Mouse (Mus musculus): ENCODE measurements around the gene Cspg4. TPM values are rescaled to one million over a fixed set of nuclear protein-coding genes. Genes with fewer than 3 reads are reported as not detected.

Gene Cspg4
- polyA plus RNA-seq, 1 experiment from 2014 or later = 0.62 TPM

DNA sequence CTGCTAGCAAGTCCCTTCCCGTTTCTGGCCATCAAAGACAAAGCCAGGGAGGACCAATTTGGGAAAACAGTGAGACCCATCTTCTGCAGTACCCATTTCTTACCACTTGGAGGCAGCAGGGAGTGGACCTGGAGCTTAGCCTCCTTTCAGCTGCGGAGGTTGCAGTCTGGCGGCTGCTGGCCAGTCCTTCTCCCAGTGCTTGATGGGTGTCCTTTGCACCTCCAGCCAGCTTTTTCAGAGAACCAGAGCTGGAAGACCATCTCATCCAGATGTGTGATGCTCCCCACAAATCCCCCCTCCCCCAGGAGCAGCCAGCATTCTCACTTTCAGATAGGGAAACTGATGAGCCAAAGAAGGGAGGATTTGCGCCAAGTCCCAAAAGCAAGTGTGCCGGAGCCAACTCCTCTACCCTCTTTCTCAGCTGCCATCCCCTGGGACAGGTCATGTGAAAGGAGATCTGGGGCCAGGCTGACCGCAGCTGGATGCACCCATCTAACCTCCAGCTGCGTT lies 21.1 kb upstream of the Cspg4 start:
- Histone ChIP-seq H3K9me3 (replicated peaks) (no peaks in the 10 kb centered on the region), H3K36me3 (no peaks in the 10 kb centered on the region), H3K4me3 (no peak overlapping the region), H3K4me2 (no peak overlapping the region), H3K27ac (no peak overlapping the region), H3K27me3 (replicated peaks) (peaks cover 50% of the 10 kb centered on the region), H3K4me1 (no peaks in the 10 kb centered on the region), H3K9ac (no peak overlapping the region)
- no peak for ATAC-seq
- 32% methylated on average over 7 of the region's 7 CpGs for WGBS (ENCODE audit: insufficient replicate concordance)

DNA sequence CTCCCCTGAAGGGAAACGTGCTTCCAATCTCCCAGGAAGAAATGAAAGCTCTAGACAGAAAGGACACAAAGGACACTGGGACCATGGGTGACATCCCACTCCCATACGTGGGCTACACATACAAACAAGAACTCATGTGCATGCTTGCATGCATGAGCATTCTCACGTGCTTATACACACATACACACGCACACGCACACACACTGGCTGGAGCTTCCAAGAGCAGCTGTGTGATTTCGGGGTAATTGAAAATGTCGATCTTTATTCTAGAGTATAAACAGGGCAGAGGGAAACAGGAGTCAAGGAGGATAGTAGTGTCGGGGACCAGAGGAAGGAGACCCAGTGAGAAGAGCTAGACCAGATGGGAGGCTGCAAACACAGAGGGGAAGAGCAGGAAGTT lies 20.2 kb upstream of the Cspg4 start:
- Histone ChIP-seq H3K27ac (no peak overlapping the region), H3K9ac (no peak overlapping the region), H3K27me3 (replicated peaks) (peaks cover 43% of the 10 kb centered on the region), H3K4me3 (no peak overlapping the region), H3K4me1 (no peaks in the 10 kb centered on the region), H3K36me3 (no peaks in the 10 kb centered on the region), H3K9me3 (replicated peaks) (no peaks in the 10 kb centered on the region), H3K4me2 (no peak overlapping the region)
- 62% methylated on average over 8 of the region's 8 CpGs for WGBS (ENCODE audit: insufficient replicate concordance)
- ATAC-seq = no peak

DNA sequence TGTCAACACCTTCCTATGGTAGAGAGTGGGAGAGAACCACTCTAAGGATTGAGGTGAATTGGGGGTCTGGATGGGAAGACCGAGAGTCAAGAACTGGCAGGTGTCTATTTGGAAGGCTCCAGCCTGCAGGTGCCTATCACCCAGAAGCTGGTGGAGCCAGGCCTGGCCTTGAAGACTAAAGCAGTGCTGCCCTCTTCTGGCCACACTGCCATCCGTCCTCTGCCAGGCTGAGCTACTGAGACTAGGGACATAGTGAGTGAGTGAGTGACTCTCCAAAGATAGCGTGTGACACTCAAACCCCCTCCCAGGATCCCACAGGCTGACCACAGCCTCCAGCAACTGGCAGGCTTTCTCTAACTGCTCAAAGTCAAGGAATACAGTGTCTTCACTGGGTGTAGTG lies 17.3 kb upstream of the Cspg4 start:
- ATAC-seq = no peak
- 7% methylated on average over 3 of the region's 3 CpGs for WGBS (ENCODE audit: insufficient replicate concordance)
- H3K4me2 ChIP-seq = no peak overlapping the region
- H3K36me3 ChIP-seq = no peaks in the 10 kb centered on the region
- H3K27ac ChIP-seq = no peak overlapping the region
- H3K9ac ChIP-seq = no peak overlapping the region
- H3K4me3 ChIP-seq = no peak overlapping the region
- no peaks in the 10 kb centered on the region for H3K9me3 ChIP-seq (replicated peaks)
- H3K27me3 ChIP-seq (replicated peaks) = peaks cover 34% of the 10 kb centered on the region
- H3K4me1 ChIP-seq = no peaks in the 10 kb centered on the region

DNA sequence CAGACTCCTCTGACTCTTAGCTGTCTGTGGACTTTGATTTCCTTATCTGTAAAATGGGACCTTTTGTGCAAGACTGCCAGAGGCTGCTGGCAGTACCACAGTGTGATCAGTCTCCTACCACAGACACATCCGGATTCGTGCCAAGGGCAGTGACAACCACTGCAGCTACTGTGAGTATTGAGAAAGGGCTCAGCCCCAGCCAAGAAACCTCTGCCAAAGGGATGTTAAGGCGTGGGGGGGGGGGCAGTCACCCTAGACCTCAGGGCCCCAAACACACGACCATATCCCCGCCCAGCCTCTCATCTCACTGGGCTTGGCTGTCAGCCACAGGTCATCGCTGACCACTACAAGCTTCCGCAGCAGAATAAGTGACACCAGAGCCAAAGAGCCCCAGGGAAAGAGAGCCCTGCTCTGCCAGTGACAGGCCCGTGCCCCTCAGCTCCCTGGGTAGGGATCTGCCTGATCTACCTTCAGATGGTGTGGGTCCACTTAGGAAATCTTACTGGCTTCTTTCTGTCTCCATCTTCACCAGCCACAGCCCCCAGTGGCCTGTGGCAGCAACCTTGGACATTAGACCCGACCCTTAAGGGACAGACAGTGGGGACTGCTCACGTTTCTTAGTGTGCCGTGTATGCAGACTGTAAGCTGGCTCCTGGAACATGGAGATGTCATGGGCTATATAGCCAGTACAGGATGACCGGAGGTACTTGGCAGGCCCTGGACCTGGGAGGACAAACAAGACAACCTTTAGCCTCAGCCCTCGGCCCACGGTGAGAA lies 14.5 kb upstream of the Cspg4 start:
- Histone ChIP-seq H3K36me3 (no peaks in the 10 kb centered on the region), H3K4me3 (no peak overlapping the region), H3K27me3 (replicated peaks) (peaks cover 10% of the 10 kb centered on the region; the same call in 1 of the 2 replicates), H3K27ac (no peak overlapping the region), H3K4me1 (no peaks in the 10 kb centered on the region), H3K4me2 (no peak overlapping the region), H3K9ac (no peak overlapping the region), H3K9me3 (replicated peaks) (no peaks in the 10 kb centered on the region)
- WGBS (ENCODE audit: insufficient replicate concordance) = 56% methylated on average over 14 of the region's 14 CpGs
- ATAC-seq = no peak

DNA sequence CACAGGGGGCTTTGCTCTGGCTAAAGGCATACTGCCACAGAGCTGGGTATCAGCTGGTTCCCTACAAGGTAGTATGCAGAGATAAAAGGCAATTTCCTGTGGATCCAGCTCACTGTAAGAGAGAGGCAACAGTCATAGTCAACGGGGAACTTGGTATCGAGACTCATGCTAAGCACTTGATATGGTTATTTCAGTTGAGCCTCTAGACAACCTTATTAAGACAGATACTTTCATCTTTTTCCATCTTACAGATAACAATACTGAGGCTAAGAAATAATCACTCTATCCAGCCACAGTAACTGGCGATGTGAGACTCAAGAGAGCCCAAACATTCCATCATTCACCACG lies 14.0 kb upstream of the Cspg4 start:
- Histone ChIP-seq H3K4me3 (no peak overlapping the region), H3K4me2 (no peak overlapping the region), H3K36me3 (no peaks in the 10 kb centered on the region), H3K9me3 (replicated peaks) (no peaks in the 10 kb centered on the region), H3K27ac (no peak overlapping the region), H3K27me3 (replicated peaks) (peaks cover 7% of the 10 kb centered on the region; the same call in 1 of the 2 replicates), H3K9ac (no peak overlapping the region), H3K4me1 (no peaks in the 10 kb centered on the region)
- whole genome bisulfite sequencing (ENCODE audit: insufficient replicate concordance) = 47% methylated on average over 4 of the region's 4 CpGs
- ATAC-seq = no peak

DNA sequence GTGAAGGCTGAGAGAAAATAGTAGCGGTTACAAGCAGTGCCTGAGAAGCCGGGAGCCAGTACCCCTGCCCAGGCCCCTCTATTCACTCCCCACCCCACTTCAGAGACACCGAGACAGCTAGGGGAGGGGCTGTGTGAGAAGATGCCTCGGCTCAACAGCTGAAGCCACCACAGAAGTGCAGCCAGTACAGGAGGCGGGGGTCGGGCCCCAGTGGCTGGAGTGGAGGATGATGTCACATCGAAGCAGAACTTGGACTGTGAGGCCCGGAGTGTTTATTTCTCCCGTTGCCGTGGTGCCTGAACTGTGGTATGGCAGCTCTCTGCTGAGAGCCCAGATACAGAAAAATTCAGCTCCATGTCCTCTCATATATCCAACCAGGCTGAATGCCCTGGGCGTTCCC lies 13.1 kb upstream of the Cspg4 start:
- Histone ChIP-seq H3K9ac (no peak overlapping the region), H3K4me1 (peaks cover 3% of the 10 kb centered on the region; the same call in 1 of the 2 replicates), H3K9me3 (replicated peaks) (no peaks in the 10 kb centered on the region), H3K27me3 (replicated peaks) (no peaks in the 10 kb centered on the region), H3K27ac (no peak overlapping the region), H3K4me2 (no peak overlapping the region), H3K36me3 (no peaks in the 10 kb centered on the region), H3K4me3 (no peak overlapping the region)
- no peak for ATAC-seq
- 42% methylated on average over 11 of the region's 11 CpGs for WGBS (ENCODE audit: insufficient replicate concordance)

DNA sequence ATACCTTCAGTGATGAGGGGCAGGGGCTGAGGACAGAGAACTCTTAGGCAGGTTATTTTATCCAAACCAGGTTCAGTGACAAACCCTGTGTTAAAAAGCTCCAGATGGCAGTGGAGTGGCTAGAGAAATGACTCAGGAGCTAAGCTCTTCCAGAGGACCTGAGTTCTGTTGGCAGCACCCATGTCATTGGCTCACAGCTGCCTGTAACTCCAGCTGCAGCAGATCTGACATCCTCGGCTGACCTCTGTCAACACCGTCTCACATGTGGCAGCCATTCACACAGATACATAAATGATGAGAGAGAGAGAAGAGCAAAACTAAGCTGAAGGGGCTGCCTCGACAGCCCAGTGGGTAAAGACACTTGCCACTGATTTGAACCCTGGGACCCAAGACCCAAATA lies 7.4 kb upstream of the Cspg4 start:
- Histone ChIP-seq H3K4me1 (peaks cover 3% of the 10 kb centered on the region; the same call in 1 of the 2 replicates), H3K27ac (no peak overlapping the region), H3K9me3 (replicated peaks) (no peaks in the 10 kb centered on the region), H3K4me3 (no peak overlapping the region), H3K27me3 (replicated peaks) (peaks cover 8% of the 10 kb centered on the region; the same call in 1 of the 2 replicates), H3K4me2 (no peak overlapping the region), H3K36me3 (no peaks in the 10 kb centered on the region), H3K9ac (no peak overlapping the region)
- ATAC-seq = no peak
- 40% methylated on average over 3 of the region's 3 CpGs for WGBS (ENCODE audit: insufficient replicate concordance)

DNA sequence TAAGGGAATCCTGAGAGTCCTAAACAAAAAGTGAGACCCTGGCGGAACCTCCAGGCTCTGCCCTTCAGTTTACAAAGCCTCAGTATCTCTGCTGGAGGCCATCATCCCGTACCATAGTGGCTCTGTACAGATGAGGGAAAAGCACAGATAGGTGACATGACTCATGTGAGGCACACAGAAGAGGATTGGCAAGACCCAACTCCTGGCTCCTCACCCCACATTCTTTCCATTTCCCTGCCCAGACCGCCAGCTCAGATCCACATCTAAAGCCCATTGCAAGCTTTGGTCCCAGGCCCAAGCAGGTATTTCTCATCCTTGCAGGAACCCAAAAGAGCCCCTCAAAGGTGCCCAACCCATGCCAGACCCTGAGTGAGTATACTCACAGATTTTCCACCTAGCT lies 4.8 kb upstream of the Cspg4 start:
- H3K9me3 ChIP-seq (replicated peaks) = no peaks in the 10 kb centered on the region
- H3K36me3 ChIP-seq = no peaks in the 10 kb centered on the region
- no peak overlapping the region for H3K27ac ChIP-seq
- peaks cover 34% of the 10 kb centered on the region for H3K27me3 ChIP-seq (replicated peaks)
- WGBS (ENCODE audit: insufficient replicate concordance) = 42% methylated on average over 3 of the region's 3 CpGs
- H3K4me3 ChIP-seq = no peak overlapping the region
- H3K4me1 ChIP-seq = peaks cover 7% of the 10 kb centered on the region; the same call in 1 of the 2 replicates
- no peak overlapping the region for H3K4me2 ChIP-seq
- no peak for ATAC-seq
- no peak overlapping the region for H3K9ac ChIP-seq

DNA sequence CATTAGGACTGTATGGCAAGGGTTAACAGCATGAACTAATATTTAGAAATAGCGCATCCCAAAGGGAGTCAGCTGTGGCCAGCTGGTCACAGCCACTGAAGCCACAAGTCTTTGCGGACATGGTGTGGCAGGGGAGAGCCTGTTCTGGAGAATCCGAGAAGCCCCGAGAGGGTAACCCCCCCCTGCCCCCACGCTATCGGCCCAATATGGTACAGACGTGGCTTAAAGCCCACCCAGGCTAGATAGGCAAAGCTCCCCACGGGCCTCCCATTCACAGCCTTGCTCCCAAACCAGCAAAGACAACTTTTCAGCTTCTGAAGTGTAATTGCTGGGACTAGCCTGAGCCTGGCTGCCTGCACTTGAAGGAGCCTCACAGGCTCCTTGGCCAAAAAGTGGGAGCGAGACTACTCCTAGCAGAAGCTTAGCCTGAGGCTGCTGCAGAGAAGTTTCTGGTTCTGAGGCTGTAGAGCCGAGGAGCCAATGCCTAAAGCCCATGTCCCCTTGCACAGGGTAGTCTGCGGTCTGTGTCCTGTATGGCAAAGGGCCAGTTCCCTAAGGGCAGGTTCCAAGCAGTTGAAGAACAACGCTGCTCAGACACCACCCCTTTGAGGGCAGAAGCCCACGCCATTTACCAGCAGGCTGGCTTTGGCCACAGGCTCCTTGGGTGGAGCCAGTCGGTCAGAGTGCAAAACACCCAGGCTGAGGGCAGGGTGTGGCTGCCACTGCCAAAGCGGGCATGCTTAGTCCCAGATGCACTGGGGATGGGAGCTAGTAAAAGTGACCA lies 4.2 kb upstream of the Cspg4 start:
- no peak overlapping the region for H3K9ac ChIP-seq
- no peak overlapping the region for H3K4me3 ChIP-seq
- ATAC-seq = no peak
- H3K9me3 ChIP-seq (replicated peaks) = no peaks in the 10 kb centered on the region
- H3K27ac ChIP-seq = no peak overlapping the region
- H3K4me2 ChIP-seq = no peak overlapping the region
- WGBS (ENCODE audit: insufficient replicate concordance) = 59% methylated on average over 15 of the region's 15 CpGs
- H3K27me3 ChIP-seq (replicated peaks) = peaks cover 40% of the 10 kb centered on the region
- H3K4me1 ChIP-seq = peaks cover 7% of the 10 kb centered on the region; the same call in 1 of the 2 replicates
- H3K36me3 ChIP-seq = no peaks in the 10 kb centered on the region

DNA sequence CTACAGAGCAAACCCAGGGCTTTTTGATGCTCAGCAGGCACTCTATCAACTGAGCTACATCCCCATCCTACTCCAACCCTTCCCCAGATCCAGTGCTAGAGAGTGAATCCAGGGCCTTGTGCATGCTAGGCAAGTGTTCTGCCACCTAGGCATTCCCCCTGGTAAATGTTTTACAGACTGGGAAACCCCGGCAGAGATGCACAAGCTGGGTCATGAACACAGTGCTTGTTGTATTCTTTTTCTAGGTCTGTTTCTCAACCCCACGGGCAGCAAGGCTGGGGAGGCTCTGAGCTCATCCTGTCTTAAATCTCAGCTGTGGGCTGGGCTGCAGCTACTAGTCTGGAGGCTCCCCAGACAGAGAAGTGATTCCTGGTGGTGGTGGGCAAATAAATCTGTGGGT lies 2.0 kb upstream of the Cspg4 start:
- Histone ChIP-seq H3K27me3 (replicated peaks) (peaks cover 60% of the 10 kb centered on the region), H3K4me1 (0 out of 2 replicates have a peak, but pooled peaks cover 4% of the 10 kb centered on the region), H3K27ac (no peak overlapping the region), H3K9ac (no peak overlapping the region), H3K36me3 (no peaks in the 10 kb centered on the region), H3K9me3 (replicated peaks) (no peaks in the 10 kb centered on the region), H3K4me3 (no peak overlapping the region), H3K4me2 (no peak overlapping the region)
- no peak for ATAC-seq
- 54% methylated on average over 2 of the region's 2 CpGs for WGBS (ENCODE audit: insufficient replicate concordance)

DNA sequence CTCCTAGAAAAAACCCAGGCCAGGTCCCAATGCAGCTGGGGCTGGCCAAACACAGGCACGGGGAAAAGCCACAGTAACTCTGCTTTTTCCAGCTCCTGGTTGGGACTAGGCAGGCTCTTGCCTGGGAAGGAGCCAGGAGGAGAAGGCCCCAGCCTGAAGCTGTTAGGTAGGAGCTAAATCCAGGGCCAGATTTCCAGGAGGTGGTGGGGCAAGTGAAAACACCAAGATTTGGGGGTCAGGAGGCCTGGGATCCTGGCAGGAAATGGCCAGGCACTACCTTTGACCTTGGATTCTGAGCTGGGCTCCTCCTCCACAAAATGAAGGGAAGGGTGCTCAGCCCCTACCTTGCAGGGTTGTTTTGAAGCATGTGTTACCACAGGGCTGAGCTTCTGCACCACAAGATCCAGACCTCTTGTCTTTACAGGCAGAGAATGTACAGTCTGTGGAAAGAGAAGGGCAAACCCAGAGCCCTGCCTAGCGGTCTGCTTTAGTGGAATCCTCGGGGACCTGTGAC lies 560 bp upstream of the Cspg4 start, which contains the start of gene Odf3l1:
Gene Odf3l1 (minus strand): TSS at position 464 of the 514 bp plus-strand sequence.
- Histone ChIP-seq H3K36me3 (no peaks in the 10 kb centered on the region), H3K9ac (no peak within 1 kb of the TSS), H3K27ac (no peak within 1 kb of the TSS), H3K27me3 (replicated peaks) (peaks cover 66% of the 10 kb centered on the region), H3K4me1 (peaks cover 10% of the 10 kb centered on the region; the same call in 1 of the 2 replicates), H3K4me3 (peak within 1 kb of the TSS; percentile 17), H3K4me2 (peak within 1 kb of the TSS; percentile 43), H3K9me3 (replicated peaks) (no peaks in the 10 kb centered on the region)
- ATAC-seq = no peak
- 14% methylated on average over 3 of the region's 3 CpGs for WGBS (ENCODE audit: insufficient replicate concordance)

All from liver, embryonic 12.5 days (tissue).